Mouse (Mus musculus): ENCODE results near the gene Copg1. TPM values are rescaled to one million over a fixed set of nuclear protein-coding genes. Genes with fewer than 3 reads are reported as not detected.
"Not testable (repeated sequence)": the region's sequence is repeated elsewhere in the genome, so short reads cannot be mapped to it uniquely, and the experiment has no call there.

Copg1 gene
- total RNA-seq, 2 experiments from 2014 or later = 232 TPM

DNA sequence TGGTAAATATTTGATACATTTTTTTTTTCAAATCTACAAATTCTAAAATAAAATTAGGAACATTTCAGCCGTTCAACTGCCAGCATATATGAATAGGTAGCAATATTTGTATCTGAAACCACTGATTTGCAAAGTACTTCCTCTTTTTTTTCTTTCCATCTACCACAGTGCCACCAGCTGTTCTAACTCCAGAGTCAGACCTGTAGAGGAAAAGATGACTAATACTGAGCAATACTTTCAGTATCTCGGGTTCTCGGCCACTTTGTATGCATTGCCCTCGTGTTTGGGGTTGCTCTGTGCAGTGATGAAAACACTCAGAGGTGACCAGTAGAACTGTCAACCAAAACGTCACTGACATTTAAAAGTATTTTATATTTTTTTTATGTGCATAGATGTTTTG is 28.3 kb downstream of the Copg1 start:
- intact Hi-C loops (cut with DNase I) = no loop called here
- no peak overlapping the region for H3K4me3 ChIP-seq
- no peak for DNase-seq (ENCODE audit: extremely low spot score in 1 of 2, low spot score in 2 of 2)
- TF ChIP-seq CTCF (IDR thresholded peaks at IDR 0.05) = no peak
- H3K27ac ChIP-seq = no peak overlapping the region

DNA sequence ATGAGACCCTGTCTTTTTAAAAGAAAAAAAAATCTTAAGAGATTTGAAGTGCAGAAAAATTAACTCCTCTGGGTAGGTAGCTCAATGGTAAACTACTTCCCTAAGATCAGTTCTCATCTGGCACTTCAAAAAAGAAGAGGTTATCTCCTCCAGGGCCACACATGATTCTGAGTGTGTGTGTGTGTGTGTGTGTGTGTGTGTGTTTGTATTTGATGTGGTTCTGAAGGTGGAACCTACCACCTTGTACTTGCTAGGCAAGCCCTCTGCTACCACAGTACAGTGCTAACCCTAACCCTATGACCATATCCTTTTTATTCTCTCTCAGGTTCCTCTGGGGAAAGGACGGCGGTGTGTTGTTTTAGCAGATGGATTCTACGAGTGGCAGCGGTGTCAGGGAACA is 33.6 kb downstream of the Copg1 start:
- no peak for TF ChIP-seq CTCF (IDR thresholded peaks at IDR 0.05)
- intact Hi-C loops (cut with DNase I) = no loop called here
- H3K27ac ChIP-seq = no peak overlapping the region
- DNase-seq (ENCODE audit: extremely low spot score in 1 of 2, low spot score in 2 of 2) = no peak
- H3K4me3 ChIP-seq = no peak overlapping the region

- intact Hi-C loops (cut with DNase I) = no loop called here
- TF ChIP-seq CTCF (IDR thresholded peaks at IDR 0.05) = no peak
Observed at GRCm38 (mm10) chr6:87923624-87924023, 36.0 kb downstream of the Copg1 start.

GRCm38 (mm10) chr6:87935037-87935436 is 47.4 kb downstream of the Copg1 start:
- no peak overlapping the region for H3K4me3 ChIP-seq
- DNase-seq (ENCODE audit: extremely low spot score in 1 of 2, low spot score in 2 of 2) = no peak
- no peak overlapping the region for H3K27ac ChIP-seq
- intact Hi-C loops (cut with DNase I) = no loop called here
- TF ChIP-seq CTCF (IDR thresholded peaks at IDR 0.05) = no peak

More at GRCm38 (mm10) chr6:87923624-87924023, 36.0 kb downstream of the Copg1 start:
- H3K4me3 ChIP-seq = no peak overlapping the region
- no peak overlapping the region for H3K27ac ChIP-seq
- no peak for DNase-seq (ENCODE audit: extremely low spot score in 1 of 2, low spot score in 2 of 2)

DNA sequence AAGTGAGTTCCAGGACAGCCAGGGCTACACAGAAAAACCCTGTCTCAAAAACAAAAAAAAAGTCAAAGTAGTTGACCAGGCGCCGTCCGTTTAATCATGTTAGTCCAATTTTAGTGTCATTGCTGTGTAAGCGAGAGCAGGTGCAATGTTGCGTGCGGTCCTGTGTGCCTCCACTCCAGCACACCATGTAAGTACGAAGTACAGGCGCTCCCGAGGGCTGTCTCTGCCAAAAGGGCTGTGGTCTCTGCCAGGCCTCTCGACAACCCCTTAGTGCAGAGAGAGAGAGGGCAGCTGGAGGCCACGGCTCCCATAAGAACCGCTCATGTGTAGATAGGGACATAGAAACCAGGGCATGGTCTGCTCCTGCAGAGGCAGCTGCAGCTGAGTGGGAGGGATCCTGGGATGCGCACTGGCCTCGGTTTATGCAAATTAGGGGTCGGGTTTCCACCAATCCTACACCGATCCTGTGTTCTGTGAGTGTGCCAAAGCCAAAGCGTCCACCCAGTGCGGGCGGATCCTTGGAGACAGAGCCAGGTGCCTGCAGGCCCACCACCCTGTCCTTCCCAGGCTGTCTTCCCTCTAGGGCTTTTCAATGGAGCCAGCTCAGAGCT is 49.7 kb downstream of the Copg1 start:
- no peak for DNase-seq (ENCODE audit: extremely low spot score in 1 of 2, low spot score in 2 of 2)
- no peak for TF ChIP-seq CTCF (IDR thresholded peaks at IDR 0.05)
- intact Hi-C loops (cut with DNase I) = no loop called here
- H3K4me3 ChIP-seq = no peak overlapping the region
- no peak overlapping the region for H3K27ac ChIP-seq

GRCm38 (mm10) chr6:87938941-87939340 is 51.3 kb downstream of the Copg1 start:
- H3K27ac ChIP-seq = no peak overlapping the region
- TF ChIP-seq CTCF (IDR thresholded peaks at IDR 0.05) = no peak
- intact Hi-C loops (cut with DNase I) = no loop called here
- no peak for DNase-seq (ENCODE audit: extremely low spot score in 1 of 2, low spot score in 2 of 2)
- no peak overlapping the region for H3K4me3 ChIP-seq

- DNase-seq (ENCODE audit: extremely low spot score in 1 of 2, low spot score in 2 of 2) = no peak
- no peak overlapping the region for H3K27ac ChIP-seq
- no peak overlapping the region for H3K4me3 ChIP-seq
- no peak for TF ChIP-seq CTCF (IDR thresholded peaks at IDR 0.05)
- intact Hi-C loops (cut with DNase I) = no loop called here
Observed at GRCm38 (mm10) chr6:87942179-87942578, 54.6 kb downstream of the Copg1 start.

- DNase-seq (ENCODE audit: extremely low spot score in 1 of 2, low spot score in 2 of 2); intact Hi-C loops (cut with DNase I); H3K4me3 ChIP-seq; H3K27ac ChIP-seq: not testable (repeated sequence)
Observed at GRCm38 (mm10) chr6:87962457-87962856, 74.8 kb downstream of the Copg1 start.

Other genes with a start within 250 kb of the Copg1 start
- gene Aplf, start 215.6 kb upstream of the Copg1 start, total RNA-seq (2021) = 10 to 100 TPM in 1 of 2 experiments, 1 to 10 TPM in 1; 9.1 to 10.2 TPM
- gene Efcc1, start 156.9 kb upstream of the Copg1 start, total RNA-seq (2021) = 1 to 10 TPM; 4.5 to 4.8 TPM
- 1 to 10 TPM in 1 of 2 experiments, under 1 TPM in 1; 0.54 to 1.4 TPM for gene Gp9, start 109.7 kb upstream of the Copg1 start, total RNA-seq (2021)
- gene Rab43, start 75.7 kb upstream of the Copg1 start, total RNA-seq (2021) = 10 to 100 TPM; 14.4 to 14.7 TPM
- gene Gm45140, start 52.0 kb upstream of the Copg1 start, total RNA-seq (2021) = 1 to 10 TPM; 2.7 to 3.5 TPM
- gene Isy1, start 49.0 kb upstream of the Copg1 start, total RNA-seq (2021) = 10 to 100 TPM; 35.8 to 40.6 TPM
- gene Cnbp, start 36.7 kb upstream of the Copg1 start, total RNA-seq (2021) = 100 to 1,000 TPM; 255 to 275 TPM
- 10 to 100 TPM; 27.5 to 28.6 TPM for gene Hmces, start 26.1 kb downstream of the Copg1 start, total RNA-seq (2021)
- gene H1fx, start 93.8 kb downstream of the Copg1 start, total RNA-seq (2021) = 10 to 100 TPM; 56.4 to 66.3 TPM
- gene Rab7, start 157.5 kb downstream of the Copg1 start, total RNA-seq (2021) = 100 to 1,000 TPM; 314 to 317 TPM
- 100 to 1,000 TPM; 172 to 184 TPM for gene Rpn1, start 196.7 kb downstream of the Copg1 start, total RNA-seq (2021)